Mouse (Mus musculus) brain, embryonic 14.5 days (tissue): ENCODE results near the gene Wfikkn2. TPM values are rescaled to one million over a fixed set of nuclear protein-coding genes. Genes with fewer than 3 reads are reported as not detected.
A peak's percentile ranks its signal among the peaks of the same experiment; 100 is the strongest.

Source experiments
- DNase-seq: peaks from one replicate; pipeline ENCODE4 v3.0.0-alpha.2; 2011; ENCODE audit warnings: low read depth
- CTCF ChIP-seq: fragments of 200-500 bp; IDR thresholded peaks from 2 replicates; pipeline ENCODE4 v1.5.1; 2012; ENCODE audit warnings: inconsistent platforms, mild to moderate bottlenecking, moderate library complexity, borderline replicate concordance; ENCODE audit not compliant: insufficient read depth, insufficient read length; ENCODE audit errors: extremely low read depth
- POLR2A ChIP-seq: fragments of 200-500 bp; IDR thresholded peaks from 2 replicates; pipeline ENCODE4 v1.6.1; 2012; ENCODE audit warnings: mild to moderate bottlenecking, inconsistent platforms, borderline replicate concordance; ENCODE audit not compliant: poor library complexity, insufficient read depth, insufficient read length, severe bottlenecking; ENCODE audit errors: extremely low read depth
- polyA plus RNA-seq: library from polyadenylated mRNA; depleted of rRNA; stranded (reverse); fragments of >200 nt; gene quantifications from 2 replicates; pipeline ENCODE4 v1.2.3, GENCODE M21; 2012; rRNA removed

The Wfikkn2 gene
- polyA plus RNA-seq, 1 experiment, result 9.4 TPM

GRCm38 (mm10) chr11:94196311-94196710 is 49.5 kb downstream of the Wfikkn2 start:
- no peak for DNase-seq

GRCm38 (mm10) chr11:94193109-94193508 is 52.7 kb downstream of the Wfikkn2 start:
- TF ChIP-seq CTCF, result no peak
- no peak for TF ChIP-seq POLR2A
- peak; percentile 14 for DNase-seq

More at GRCm38 (mm10) chr11:94196311-94196710, 49.5 kb downstream of the Wfikkn2 start:
- TF ChIP-seq CTCF, result no peak
- no peak for TF ChIP-seq POLR2A

DNA sequence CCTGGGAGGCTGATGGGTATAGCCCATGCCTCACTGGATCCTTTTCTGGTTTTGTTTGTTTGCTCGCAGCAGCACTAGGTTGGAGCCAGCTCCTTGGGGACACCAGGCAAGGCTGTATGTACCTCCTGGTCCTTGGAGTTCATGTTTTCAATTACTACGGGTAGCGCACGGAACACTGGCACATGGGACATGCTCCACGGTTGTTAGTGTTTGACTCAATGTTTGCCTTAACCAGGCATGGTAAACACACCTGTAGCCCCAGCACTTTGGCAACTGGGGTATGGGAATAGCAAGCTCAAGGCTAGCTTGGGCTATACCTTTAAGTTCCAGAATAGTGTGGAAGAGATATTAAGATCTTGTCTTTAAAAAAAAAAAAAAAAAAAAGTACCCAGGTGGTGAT is 55.1 kb downstream of the Wfikkn2 start:
- no peak for DNase-seq

GRCm38 (mm10) chr11:94189579-94189978 is 56.2 kb downstream of the Wfikkn2 start:
- DNase-seq, result no peak
- TF ChIP-seq CTCF (no peak), POLR2A (no peak)

More for the DNA sequence above, 55.1 kb downstream of the Wfikkn2 start:
- TF ChIP-seq POLR2A (no peak), CTCF (no peak)

Other genes with a start within 250 kb of the Wfikkn2 start
- 91.9 and 112 TPM in 2 replicates for gene Spag9, start 249.9 kb downstream of the Wfikkn2 start, polyA plus RNA-seq
- 29.6 and 29.9 TPM in 2 replicates for gene Tob1, start 34.6 kb downstream of the Wfikkn2 start, polyA plus RNA-seq
- not detected in 2 replicates for gene Gm21885, start 35.9 kb upstream of the Wfikkn2 start, polyA plus RNA-seq
- 165 and 183 TPM in 2 replicates for gene Luc7l3, start 76.0 kb upstream of the Wfikkn2 start, polyA plus RNA-seq
- gene Ankrd40, start 82.0 kb upstream of the Wfikkn2 start, polyA plus RNA-seq, result 47.9 and 57.0 TPM in 2 replicates
- gene Abcc3, start 147.0 kb upstream of the Wfikkn2 start, polyA plus RNA-seq, result 0.53 and 0.55 TPM in 2 replicates
- 208 and 232 TPM in 2 replicates for gene Cacna1g, start 228.2 kb upstream of the Wfikkn2 start, polyA plus RNA-seq
- 0.45 and 0.66 TPM in 2 replicates for gene Spata20, start 240.2 kb upstream of the Wfikkn2 start, polyA plus RNA-seq